Mouse (Mus musculus) layer of hippocampus, adult 9-10 months (tissue): Measurements from ENCODE around the gene Naaladl2.
"Not testable (repeated sequence)": the region's sequence is repeated elsewhere in the genome, so short reads cannot be mapped to it uniquely, and the experiment has no call there.

Experiments used
- DNase-seq: peaks from one replicate; pipeline ENCODE4 v3.0.0; 2022; ENCODE audit warnings: low spot score

Gene Naaladl2

GRCm38 (mm10) chr3:25143555-25144311 is at the start of gene Naaladl2:
TSS of gene Naaladl2 (minus strand) at chr3:25144261.
- no peak for DNase-seq

GRCm38 (mm10) chr3:25151721-25152120 is 7.7 kb upstream of the Naaladl2 start:
- DNase-seq = no peak

- DNase-seq = no peak
These were observed 3.2 kb upstream of the Naaladl2 start for GRCm38 (mm10) chr3:25147271-25147670.

DNA sequence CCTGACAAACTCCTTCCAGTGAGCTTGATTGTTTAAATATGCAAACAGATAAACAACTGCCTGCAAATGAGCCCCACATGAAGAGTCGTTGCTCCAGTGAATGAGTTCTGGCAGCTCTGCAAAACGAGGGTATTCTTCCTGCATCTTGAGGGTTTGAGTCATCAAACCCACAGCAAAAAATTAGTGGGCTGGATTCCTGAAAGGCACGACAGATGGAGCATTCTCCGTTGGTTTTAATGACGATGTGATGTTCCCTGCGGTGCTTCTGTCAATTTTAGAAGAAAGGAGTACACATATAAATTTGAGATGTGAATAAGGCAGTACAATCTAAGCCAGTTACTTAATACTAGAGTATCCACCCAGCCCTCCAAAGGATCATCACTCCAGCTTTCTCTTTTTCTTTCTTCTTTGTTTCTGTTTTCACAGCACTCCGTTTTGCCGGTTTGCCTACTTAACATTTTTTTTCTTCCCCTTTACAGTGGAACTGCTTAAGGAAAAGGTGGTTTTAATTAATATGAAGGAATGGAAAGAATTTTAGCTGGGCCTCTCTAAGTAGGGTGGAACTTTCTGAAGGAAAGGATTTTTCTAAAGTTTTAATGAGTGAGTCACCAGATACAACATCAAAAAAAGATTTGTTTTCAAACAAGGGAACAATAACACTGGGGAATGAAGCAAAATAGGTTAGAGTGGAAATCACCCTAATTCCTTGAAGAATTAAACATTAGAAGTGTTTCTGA is 1.1 kb upstream of the Naaladl2 start:
- DNase-seq = peak; percentile 53

GRCm38 (mm10) chr3:25143111-25143510 is 950 bp downstream of the Naaladl2 start:
- no peak for DNase-seq

DNA sequence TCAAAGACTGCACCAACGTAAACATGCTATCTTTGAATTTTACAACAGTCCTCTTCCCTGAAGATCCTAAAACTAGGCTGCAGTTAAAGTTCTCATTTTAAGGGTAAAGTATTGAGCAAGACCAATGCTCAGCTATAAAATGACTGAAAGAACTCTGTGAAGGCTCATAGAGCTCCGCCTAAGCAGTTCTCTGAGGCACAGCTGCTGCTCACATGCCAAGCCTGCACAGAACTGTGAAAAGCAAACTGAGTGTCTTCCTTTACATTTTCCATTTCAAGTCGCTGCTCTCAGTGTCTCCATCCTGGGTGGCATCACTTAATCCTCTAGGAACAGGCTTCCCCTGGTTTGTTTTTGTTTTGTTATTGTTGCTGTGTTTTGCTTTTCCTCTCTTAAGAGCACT is 12.2 kb downstream of the Naaladl2 start:
- no peak for DNase-seq

DNA sequence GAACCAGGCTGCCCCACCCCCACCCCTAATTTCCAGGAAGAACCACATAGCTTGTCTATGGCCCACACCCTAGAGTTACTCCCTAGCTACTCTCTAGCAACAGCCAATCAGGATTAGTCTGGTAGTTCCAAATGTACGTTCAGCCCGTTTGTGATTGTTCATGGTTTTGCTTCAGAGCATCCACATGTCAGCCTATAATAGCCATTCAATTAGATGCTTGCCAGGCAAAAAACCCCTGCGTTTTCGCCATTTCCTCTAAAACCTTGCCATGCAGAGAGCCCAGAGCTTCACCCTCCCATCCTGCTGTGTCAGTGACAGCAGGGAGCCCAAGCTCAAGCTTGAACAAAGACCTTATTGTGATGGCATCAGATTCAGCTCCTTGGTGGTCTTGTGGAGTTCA is 16.2 kb downstream of the Naaladl2 start:
- no peak for DNase-seq

GRCm38 (mm10) chr3:25124919-25125846 is 18.9 kb downstream of the Naaladl2 start:
- no peak for DNase-seq

- DNase-seq = no peak
These were observed 31.0 kb downstream of the Naaladl2 start for GRCm38 (mm10) chr3:25113107-25113506.

- DNase-seq = no peak
These were observed 35.1 kb downstream of the Naaladl2 start for GRCm38 (mm10) chr3:25108997-25109396.

DNA sequence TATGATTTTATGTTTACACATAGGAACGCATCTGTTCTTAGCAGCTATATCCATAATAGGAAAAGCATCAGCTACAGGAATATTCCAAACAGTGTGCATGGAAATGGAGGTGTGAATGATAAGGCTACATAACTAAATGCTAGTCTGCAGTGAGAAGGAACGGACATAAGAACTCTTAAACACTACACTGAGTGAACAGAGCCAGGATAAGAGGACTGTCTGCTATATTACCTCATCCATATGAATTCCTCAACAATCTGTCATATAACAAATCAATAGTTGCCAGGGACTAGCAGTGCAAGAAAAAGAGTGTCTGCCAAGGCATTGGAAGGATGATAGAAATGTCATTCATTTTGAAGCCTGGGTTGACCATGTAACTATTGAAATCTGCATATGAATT is 51.1 kb downstream of the Naaladl2 start:
- DNase-seq = no peak

- DNase-seq = no peak
These were observed 68.3 kb downstream of the Naaladl2 start for GRCm38 (mm10) chr3:25075785-25076184.

DNA sequence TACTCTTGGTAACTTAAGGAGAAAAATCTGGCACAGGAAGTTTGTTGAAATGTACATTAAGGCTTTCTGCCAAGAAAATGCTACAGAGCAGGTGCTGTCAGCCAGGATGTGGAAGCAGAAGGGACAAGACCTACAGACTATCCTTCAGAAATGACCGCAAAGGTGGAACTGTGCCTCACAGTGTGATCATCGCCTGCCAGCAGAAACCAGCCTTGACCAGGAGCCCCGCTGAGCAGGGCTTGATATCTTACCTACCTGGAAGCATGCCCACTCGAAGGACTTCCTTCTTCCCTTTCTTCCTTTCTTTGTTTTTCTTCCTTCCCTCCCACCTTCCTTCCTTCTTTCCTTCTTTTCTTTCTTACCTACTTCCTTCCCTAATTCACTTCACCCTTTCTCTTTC is 69.8 kb downstream of the Naaladl2 start:
- DNase-seq = no peak

DNA sequence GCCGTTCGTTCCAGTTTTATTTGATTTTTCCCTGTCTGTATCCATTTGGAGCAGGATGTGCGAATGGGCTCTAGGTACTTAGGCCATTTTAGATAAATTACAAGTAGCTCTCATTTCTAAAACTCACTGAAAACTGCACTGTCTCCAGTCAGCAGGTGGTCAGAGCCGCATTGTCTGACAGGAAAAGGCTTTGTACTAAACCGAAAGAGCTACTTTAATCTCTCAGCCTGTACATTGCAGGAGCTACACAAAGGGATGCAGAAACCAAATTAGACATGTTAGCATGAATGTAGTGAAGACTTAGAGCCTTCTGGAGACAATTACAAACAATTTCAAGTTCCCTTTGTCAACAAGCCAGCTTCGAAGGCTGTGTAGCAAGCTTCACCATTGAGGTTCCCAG is 70.2 kb downstream of the Naaladl2 start:
- no peak for DNase-seq

- DNase-seq = no peak
These were observed 80.8 kb downstream of the Naaladl2 start for GRCm38 (mm10) chr3:25063217-25063616.

DNA sequence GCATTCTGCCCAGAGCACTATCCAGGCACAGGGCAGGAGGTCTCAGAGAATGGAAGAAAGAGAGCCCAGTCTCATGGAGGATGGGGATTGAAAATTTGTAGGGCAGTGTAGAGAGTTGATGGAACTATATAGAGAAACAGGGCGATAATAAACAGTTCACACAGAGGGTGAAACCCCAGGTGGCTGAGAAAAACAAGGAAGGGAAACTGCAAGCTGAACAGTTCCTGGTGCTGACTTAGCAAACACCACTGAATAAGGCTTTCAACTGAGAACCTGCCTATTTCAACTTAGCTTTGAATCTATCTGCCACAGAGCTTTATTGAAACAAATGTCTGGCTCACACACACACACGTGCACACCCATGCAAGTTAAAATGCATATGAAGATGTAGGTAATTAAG is 91.1 kb downstream of the Naaladl2 start:
- no peak for DNase-seq

DNA sequence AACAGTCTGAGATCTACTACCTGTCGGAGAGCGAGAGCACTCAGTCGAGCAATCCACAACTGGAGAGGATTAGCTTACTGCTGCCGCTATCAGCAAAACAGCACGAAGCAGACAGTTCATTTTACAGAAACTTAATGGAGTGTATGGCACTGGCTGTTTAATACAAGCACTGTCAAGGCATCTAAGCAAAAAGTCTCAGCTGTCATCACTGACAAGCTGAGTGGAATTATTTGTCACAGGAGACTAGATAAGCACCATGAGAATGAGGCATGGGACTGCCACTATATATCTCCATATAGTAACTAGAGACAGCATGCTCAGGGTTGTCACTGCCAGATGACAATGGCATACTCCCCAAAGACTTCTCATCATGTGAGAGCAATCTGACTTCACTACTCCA is 124.1 kb downstream of the Naaladl2 start:
- no peak for DNase-seq

DNA sequence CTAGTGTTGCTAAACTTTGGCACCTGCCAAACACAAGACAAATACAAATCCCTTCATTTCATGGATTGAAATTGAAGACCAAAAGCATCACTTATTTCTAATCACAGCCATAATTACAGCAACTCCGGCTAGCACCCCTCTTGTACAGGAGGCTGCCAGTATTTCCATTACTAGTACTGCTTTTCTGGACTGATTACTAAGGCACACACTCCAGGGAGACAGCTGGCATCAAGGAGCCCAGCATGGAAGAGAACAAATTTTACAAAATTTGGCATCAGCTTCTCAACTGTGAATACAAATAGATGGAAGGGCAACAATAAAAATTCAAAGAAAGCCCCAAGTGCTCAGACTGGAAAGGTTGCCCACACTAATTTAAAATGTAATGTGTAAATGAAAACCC is 133.3 kb downstream of the Naaladl2 start:
- DNase-seq = peak; percentile 22

- not testable (repeated sequence) for DNase-seq
These were observed 137.3 kb downstream of the Naaladl2 start for GRCm38 (mm10) chr3:25006802-25007201.

GRCm38 (mm10) chr3:24992577-24992976 is 151.5 kb downstream of the Naaladl2 start:
- no peak for DNase-seq

GRCm38 (mm10) chr3:24992078-24992477 is 152.0 kb downstream of the Naaladl2 start:
- DNase-seq = no peak

- no peak for DNase-seq
These were observed 161.9 kb downstream of the Naaladl2 start for GRCm38 (mm10) chr3:24982111-24982510.
